Mouse (Mus musculus) heart, adult 2 months (tissue): ENCODE data around the gene Ptgs1.

ENCODE experiments used
- CTCF ChIP-seq: fragments of 200-600 bp; IDR thresholded peaks from 2 replicates; pipeline ENCODE4 v1.8.1; 2022; ENCODE audit warnings: antibody characterized with exemption, mild to moderate bottlenecking, moderate library complexity
- EP300 ChIP-seq: fragments of 200-500 bp; IDR thresholded peaks from 2 replicates; pipeline ENCODE4 v1.6.1; 2011; ENCODE audit warnings: low read depth, low read length, control low read depth; ENCODE audit not compliant: insufficient read depth

DNA sequence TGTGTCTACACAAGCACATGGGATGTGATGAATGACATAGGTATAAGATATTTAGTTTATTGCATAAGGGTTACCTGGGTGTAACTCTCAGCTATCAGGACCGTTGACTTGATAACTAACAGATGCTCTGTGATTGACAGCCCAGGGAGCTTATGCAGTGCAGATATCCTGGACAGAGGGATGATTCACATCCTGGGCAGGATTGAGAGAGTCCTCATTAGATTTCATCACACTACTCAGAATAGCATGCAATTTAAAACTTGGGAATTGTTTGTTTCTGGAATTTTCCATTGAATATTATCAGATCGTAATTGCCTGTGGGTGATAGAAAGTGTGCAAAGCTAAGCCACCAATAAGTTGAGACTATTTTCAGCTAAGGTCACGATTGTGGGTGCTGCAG is 17.7 kb downstream of the Ptgs1 start:
- TF ChIP-seq EP300 (no peak), CTCF (no peak)
